Mouse (Mus musculus): ENCODE results near the gene Fam83e. TPM values are rescaled to one million over a fixed set of nuclear protein-coding genes. Genes with fewer than 3 reads are reported as not detected.

The Fam83e gene
- polyA plus RNA-seq, 2 experiments = 0.48 to 0.92 TPM

DNA sequence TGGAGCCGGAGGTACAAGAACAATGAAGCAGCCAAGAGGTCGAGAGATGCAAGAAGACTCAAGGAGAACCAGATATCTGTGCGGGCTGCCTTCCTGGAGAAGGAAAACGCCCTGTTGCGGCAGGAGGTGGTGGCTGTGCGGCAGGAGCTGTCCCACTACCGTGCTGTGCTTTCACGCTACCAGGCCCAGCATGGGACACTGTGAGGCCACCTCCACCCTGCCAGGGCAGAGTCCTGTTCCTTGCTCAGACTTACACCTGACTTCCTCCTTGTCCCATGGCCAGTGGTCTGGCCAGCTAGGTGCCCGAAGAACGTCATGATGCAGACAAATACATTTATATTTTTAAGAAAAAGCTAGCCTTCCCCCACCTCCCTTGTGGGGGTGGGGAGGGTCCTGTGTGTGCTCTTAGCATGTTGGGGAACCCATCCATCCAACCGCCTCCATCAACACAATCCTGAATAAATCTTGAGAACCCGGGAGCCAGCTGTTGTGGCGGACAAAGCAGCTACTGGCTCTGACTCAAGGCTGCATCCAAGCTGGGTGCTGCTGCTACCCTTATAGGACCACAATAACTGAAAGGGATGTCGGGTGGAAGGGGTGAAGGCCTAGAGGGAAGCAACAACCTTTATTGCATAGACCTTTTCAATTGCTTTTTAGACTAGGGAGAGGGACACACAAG is 11.2 kb upstream of the Fam83e start:
- Histone ChIP-seq H3K27ac (replicated peaks; ENCODE audit: low read depth, low read length) (no peak overlapping the region), H3K27me3 (ENCODE audit: control insufficient read depth, insufficient read depth, low read length) (no peaks in the 10 kb centered on the region), H3K9ac (ENCODE audit: low read depth, low read length, severe bottlenecking) (no peak overlapping the region), H3K36me3 (ENCODE audit: control insufficient read depth, insufficient read depth, low read length) (peaks cover 45% of the 10 kb centered on the region), H3K4me1 (ENCODE audit: control insufficient read depth, insufficient read depth, low read length) (peaks cover 28% of the 10 kb centered on the region), H3K4me3 (replicated peaks; ENCODE audit: low read length) (no peak overlapping the region), H3K4me2 (replicated peaks; ENCODE audit: low read depth, low read length, severe bottlenecking) (no peak overlapping the region), H3K9me3 (ENCODE audit: control insufficient read depth, low read length) (no peaks in the 10 kb centered on the region)
- no peak for ATAC-seq (ENCODE audit: low FRiP score, low read depth)
- no peak for TF ChIP-seq POLR2A (IDR thresholded peaks at IDR 0.05; ENCODE audit: borderline replicate concordance, extremely low read depth, insufficient read depth, insufficient read length)
- DNase-seq (ENCODE audit: low spot score) = no peak
- 84% methylated on average over 14 of the region's 14 CpGs for WGBS

DNA sequence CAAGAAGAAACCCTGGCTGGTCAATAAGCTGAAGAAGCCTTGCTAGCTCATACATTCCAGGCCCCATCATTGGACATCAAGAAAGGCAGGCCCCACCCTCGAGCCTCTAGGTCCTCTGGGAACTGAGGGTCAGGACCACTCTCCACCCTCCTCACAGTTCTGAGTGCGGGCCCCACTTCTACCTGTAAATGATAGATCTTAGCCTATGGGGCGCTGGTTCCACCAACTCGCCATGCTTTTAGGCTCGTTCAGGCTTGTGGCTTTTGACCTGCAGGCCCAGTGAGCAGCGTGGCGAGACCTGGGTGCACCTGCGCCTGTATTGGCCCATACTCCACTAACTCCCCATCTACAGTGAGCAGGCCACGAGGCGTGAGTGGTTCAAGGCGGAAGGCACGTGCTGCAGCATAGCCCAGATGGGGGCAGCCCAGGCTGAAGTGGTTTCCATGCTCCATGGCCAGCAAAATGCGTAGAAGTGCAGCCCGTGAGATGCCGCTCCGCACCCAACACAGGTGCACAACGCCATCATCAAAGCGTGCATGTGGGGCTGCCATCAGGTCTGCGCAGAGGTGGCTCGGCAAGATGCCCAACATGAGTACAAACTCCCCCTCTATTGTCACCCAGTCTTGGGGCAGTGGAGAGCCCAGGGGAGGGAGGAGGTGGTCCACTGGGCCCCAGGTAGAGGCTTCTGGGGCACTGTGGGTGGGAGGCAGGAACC is 10.4 kb upstream of the Fam83e start:
- WGBS = 93% methylated on average over 20 of the region's 20 CpGs
- Histone ChIP-seq H3K27ac (replicated peaks; ENCODE audit: low read depth, low read length) (no peak overlapping the region), H3K4me3 (replicated peaks; ENCODE audit: low read length) (no peak overlapping the region), H3K36me3 (ENCODE audit: control insufficient read depth, insufficient read depth, low read length) (peaks cover 48% of the 10 kb centered on the region), H3K9ac (ENCODE audit: low read depth, low read length, severe bottlenecking) (no peak overlapping the region), H3K4me2 (replicated peaks; ENCODE audit: low read depth, low read length, severe bottlenecking) (no peak overlapping the region), H3K9me3 (ENCODE audit: control insufficient read depth, low read length) (no peaks in the 10 kb centered on the region), H3K27me3 (ENCODE audit: control insufficient read depth, insufficient read depth, low read length) (no peaks in the 10 kb centered on the region), H3K4me1 (ENCODE audit: control insufficient read depth, insufficient read depth, low read length) (peaks cover 32% of the 10 kb centered on the region)
- ATAC-seq (ENCODE audit: low FRiP score, low read depth) = no peak
- no peak for TF ChIP-seq POLR2A (IDR thresholded peaks at IDR 0.05; ENCODE audit: borderline replicate concordance, extremely low read depth, insufficient read depth, insufficient read length)
- DNase-seq (ENCODE audit: low spot score) = no peak

DNA sequence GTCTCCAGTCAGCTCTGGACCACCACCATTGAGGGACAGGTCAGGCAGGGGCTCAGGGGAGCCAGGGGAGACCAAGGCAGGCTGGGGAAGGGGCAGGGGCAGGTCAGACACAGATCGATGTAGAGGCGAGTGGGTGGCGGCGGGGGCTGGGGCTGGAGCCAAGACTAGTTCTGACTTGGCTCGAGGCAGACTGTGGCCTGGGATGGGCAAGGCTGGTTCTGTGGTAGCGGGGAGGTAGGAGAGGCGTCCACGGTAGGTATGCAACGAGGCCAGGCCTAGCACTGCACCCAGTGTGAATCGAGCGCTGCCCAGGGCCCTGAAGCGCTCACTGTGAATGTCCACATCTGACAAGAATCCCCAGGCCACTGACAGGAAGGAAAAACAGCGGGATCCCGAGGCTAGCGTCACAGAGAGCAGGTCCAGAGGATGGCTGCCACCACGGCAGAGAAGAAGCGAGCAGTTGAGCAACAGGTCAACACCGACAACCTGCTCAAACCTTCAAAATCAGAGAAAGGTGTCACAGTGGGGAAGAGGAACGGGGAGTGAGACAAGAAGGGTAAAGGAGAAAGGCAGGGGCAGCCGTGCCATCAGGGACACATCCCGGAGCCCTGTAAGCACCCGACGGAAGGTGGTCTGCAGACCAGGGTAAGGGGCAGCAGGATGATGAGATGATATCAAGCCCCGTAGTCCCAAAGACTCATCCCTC is 9.5 kb upstream of the Fam83e start:
- H3K9ac ChIP-seq (ENCODE audit: low read depth, low read length, severe bottlenecking) = no peak overlapping the region
- WGBS = 90% methylated on average over 24 of the region's 24 CpGs
- no peak overlapping the region for H3K4me3 ChIP-seq (replicated peaks; ENCODE audit: low read length)
- TF ChIP-seq POLR2A (IDR thresholded peaks at IDR 0.05; ENCODE audit: borderline replicate concordance, extremely low read depth, insufficient read depth, insufficient read length) = no peak
- H3K36me3 ChIP-seq (ENCODE audit: control insufficient read depth, insufficient read depth, low read length) = peaks cover 48% of the 10 kb centered on the region
- H3K27ac ChIP-seq (replicated peaks; ENCODE audit: low read depth, low read length) = no peak overlapping the region
- no peak for ATAC-seq (ENCODE audit: low FRiP score, low read depth)
- H3K9me3 ChIP-seq (ENCODE audit: control insufficient read depth, low read length) = no peaks in the 10 kb centered on the region
- no peak for DNase-seq (ENCODE audit: low spot score)
- no peaks in the 10 kb centered on the region for H3K27me3 ChIP-seq (ENCODE audit: control insufficient read depth, insufficient read depth, low read length)
- H3K4me1 ChIP-seq (ENCODE audit: control insufficient read depth, insufficient read depth, low read length) = peaks cover 37% of the 10 kb centered on the region
- H3K4me2 ChIP-seq (replicated peaks; ENCODE audit: low read depth, low read length, severe bottlenecking) = no peak overlapping the region

DNA sequence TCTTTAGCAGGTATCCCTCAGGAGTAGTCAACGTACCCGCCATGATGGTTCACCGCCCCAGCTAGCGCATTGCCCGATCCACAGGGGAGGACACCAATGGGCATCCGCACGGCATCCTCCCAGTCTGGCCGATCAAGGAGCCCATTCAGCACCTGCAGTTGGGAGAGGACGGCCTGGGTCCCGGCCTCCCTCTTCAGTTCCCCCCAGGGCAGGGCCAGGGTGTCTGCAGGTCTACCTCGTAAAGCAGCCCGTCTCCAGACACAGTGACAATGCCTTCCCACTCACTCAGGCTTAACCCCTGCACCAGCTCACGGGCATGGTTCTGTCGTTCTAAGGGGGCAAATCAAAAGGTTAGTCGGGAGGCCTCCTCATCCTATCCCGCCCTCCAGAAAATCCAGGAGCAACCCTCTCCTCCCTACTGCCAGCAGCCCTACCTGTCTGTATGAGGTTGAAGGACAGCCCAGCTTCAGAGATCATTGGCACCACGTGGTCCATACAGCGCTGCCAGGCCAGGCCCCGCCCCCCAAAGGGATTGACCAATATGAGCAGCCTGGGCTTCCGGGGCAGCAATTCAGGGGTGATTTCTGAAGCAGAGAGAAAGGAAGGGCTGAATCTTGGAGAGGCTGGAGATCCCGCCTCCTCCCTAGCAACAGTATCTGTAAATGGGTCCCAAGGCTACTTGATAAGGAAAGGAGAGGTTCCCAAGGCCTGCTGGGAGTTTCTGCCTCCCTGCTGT is 8.8 kb upstream of the Fam83e start:
- peaks cover 48% of the 10 kb centered on the region for H3K36me3 ChIP-seq (ENCODE audit: control insufficient read depth, insufficient read depth, low read length)
- no peak overlapping the region for H3K9ac ChIP-seq (ENCODE audit: low read depth, low read length, severe bottlenecking)
- no peak for ATAC-seq (ENCODE audit: low FRiP score, low read depth)
- DNase-seq (ENCODE audit: low spot score) = no peak
- H3K27me3 ChIP-seq (ENCODE audit: control insufficient read depth, insufficient read depth, low read length) = no peaks in the 10 kb centered on the region
- 87% methylated on average over 21 of the region's 21 CpGs for WGBS
- TF ChIP-seq POLR2A (IDR thresholded peaks at IDR 0.05; ENCODE audit: borderline replicate concordance, extremely low read depth, insufficient read depth, insufficient read length) = no peak
- peaks cover 39% of the 10 kb centered on the region for H3K4me1 ChIP-seq (ENCODE audit: control insufficient read depth, insufficient read depth, low read length)
- no peak overlapping the region for H3K4me2 ChIP-seq (replicated peaks; ENCODE audit: low read depth, low read length, severe bottlenecking)
- H3K4me3 ChIP-seq (replicated peaks; ENCODE audit: low read length) = no peak overlapping the region
- no peaks in the 10 kb centered on the region for H3K9me3 ChIP-seq (ENCODE audit: control insufficient read depth, low read length)
- no peak overlapping the region for H3K27ac ChIP-seq (replicated peaks; ENCODE audit: low read depth, low read length)

DNA sequence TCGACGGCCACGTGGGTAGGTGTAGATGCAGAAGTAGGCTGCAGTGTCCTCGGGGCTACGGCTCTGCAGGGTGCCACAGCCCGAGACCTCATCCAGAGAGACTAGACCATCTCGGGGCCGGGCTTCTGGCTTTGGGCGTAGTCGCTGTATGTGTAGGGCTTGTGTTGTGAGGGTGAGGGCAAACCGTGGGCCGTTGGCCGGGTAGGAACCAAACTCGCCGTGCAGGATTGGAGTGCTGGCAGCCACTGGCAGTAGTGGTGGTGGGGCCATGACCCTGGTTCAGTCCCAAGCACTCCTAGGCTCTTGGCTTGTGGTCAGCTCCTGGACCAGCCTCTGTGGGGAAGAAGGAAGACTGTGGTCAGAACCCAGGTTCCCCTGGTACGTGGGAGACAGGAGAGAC is 7.6 kb upstream of the Fam83e start:
- TF ChIP-seq POLR2A (IDR thresholded peaks at IDR 0.05; ENCODE audit: borderline replicate concordance, extremely low read depth, insufficient read depth, insufficient read length) = no peak
- Histone ChIP-seq H3K4me3 (replicated peaks; ENCODE audit: low read length) (no peak overlapping the region), H3K9ac (ENCODE audit: low read depth, low read length, severe bottlenecking) (no peak overlapping the region), H3K27me3 (ENCODE audit: control insufficient read depth, insufficient read depth, low read length) (no peaks in the 10 kb centered on the region), H3K9me3 (ENCODE audit: control insufficient read depth, low read length) (no peaks in the 10 kb centered on the region), H3K4me2 (replicated peaks; ENCODE audit: low read depth, low read length, severe bottlenecking) (no peak overlapping the region), H3K4me1 (ENCODE audit: control insufficient read depth, insufficient read depth, low read length) (peaks cover 27% of the 10 kb centered on the region), H3K36me3 (ENCODE audit: control insufficient read depth, insufficient read depth, low read length) (peaks cover 48% of the 10 kb centered on the region), H3K27ac (replicated peaks; ENCODE audit: low read depth, low read length) (no peak overlapping the region)
- no peak for DNase-seq (ENCODE audit: low spot score)
- no peak for ATAC-seq (ENCODE audit: low FRiP score, low read depth)
- WGBS = 95% methylated on average over 16 of the region's 16 CpGs
